Mouse (Mus musculus) bone marrow, adult 2 months (tissue): Measurements from ENCODE around the gene Plk4.
"Not testable (repeated sequence)": the region's sequence is repeated elsewhere in the genome, so short reads cannot be mapped to it uniquely, and the experiment has no call there.

Source experiments
- CTCF ChIP-seq: fragments of 200-500 bp; IDR thresholded peaks from 2 replicates; pipeline ENCODE4 v1.5.1; 2011; ENCODE audit warnings: low read length, control low read depth; ENCODE audit not compliant: control insufficient read depth, insufficient read depth
- POLR2A ChIP-seq: fragments of 200-500 bp; IDR thresholded peaks from 2 replicates; pipeline ENCODE4 v1.6.1; 2011; ENCODE audit warnings: low read depth, mild to moderate bottlenecking, control low read depth, low read length, borderline replicate concordance; ENCODE audit not compliant: control insufficient read depth

DNA sequence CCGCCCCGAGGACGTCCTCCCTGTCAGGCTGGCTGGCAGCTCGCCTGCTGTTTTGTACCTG lies 47.0 kb downstream of the Plk4 start, which contains the start of gene Abhd18:
- not testable (repeated sequence) for TF ChIP-seq POLR2A, CTCF
